Mouse (Mus musculus): ENCODE measurements around the gene Ano6.

DNA sequence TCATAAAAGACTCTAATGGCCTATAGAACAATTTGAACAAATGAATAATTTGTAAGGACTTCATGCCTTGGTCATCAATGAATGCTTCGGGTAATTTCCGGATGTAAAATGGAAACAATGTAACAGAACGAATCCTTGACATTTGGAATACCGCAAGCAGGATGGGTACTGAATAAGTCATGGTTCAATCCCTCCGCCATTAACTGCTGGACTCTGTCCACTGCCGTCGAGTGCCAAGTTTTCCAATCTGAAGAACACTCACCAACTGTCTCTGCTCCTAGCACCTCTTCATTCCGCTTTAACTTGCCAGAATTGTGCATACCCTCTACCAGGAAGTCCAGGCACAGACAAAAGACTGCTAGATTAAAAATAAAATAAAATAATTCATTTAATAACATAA is 25.4 kb upstream of the Ano6 start:
- no peak for TF ChIP-seq CTCF (IDR thresholded peaks at IDR 0.05; ENCODE audit: borderline replicate concordance, control insufficient read depth, extremely low read depth, insufficient read depth, low read length, poor library complexity)
- no peak for TF ChIP-seq POLR2A (IDR thresholded peaks at IDR 0.05; ENCODE audit: control insufficient read depth, extremely low read depth, insufficient read depth, low read length, poor library complexity)

All from thymus, adult 2 months (tissue).